Mouse (Mus musculus) thymus, adult 2 months (tissue): ENCODE data around the gene Msrb1. TPM values are rescaled to one million over a fixed set of nuclear protein-coding genes. Genes with fewer than 3 reads are reported as not detected.

Source experiments
- DNase-seq: peaks from one replicate; pipeline ENCODE4 v3.0.0; 2021
- H3K27ac ChIP-seq: fragments of 200-500 bp; 2 replicates; pipeline ENCODE4 v1.5.1; 2012; ENCODE audit warnings: low read length, control low read depth; ENCODE audit not compliant: control insufficient read depth, insufficient read depth
- H3K27me3 ChIP-seq: fragments of 200-500 bp; 2 replicates; pipeline ENCODE4 v1.6.1; 2012; ENCODE audit warnings: mild to moderate bottlenecking, low read length, moderate library complexity, mixed read lengths; ENCODE audit not compliant: control insufficient read depth, insufficient read depth
- H3K36me3 ChIP-seq: fragments of 200-500 bp; 2 replicates; pipeline ENCODE4 v1.6.1; 2012; ENCODE audit warnings: mild to moderate bottlenecking, low read length, moderate library complexity; ENCODE audit not compliant: control insufficient read depth, insufficient read depth
- H3K4me1 ChIP-seq: fragments of 200-500 bp; replicated peaks from 2 replicates; pipeline ENCODE4 v1.6.1; 2012; ENCODE audit warnings: low read length; ENCODE audit not compliant: control insufficient read depth, insufficient read depth
- H3K4me3 ChIP-seq: fragments of 200-500 bp; 2 replicates; pipeline ENCODE4 v1.5.1; 2012; ENCODE audit warnings: mild to moderate bottlenecking, low read length, control low read depth, moderate library complexity; ENCODE audit not compliant: control insufficient read depth, insufficient read depth
- CTCF ChIP-seq: fragments of 200-500 bp; IDR thresholded peaks from 2 replicates; pipeline ENCODE4 v1.5.1; 2012; ENCODE audit warnings: mild to moderate bottlenecking, control low read depth, low read length, moderate library complexity, borderline replicate concordance; ENCODE audit not compliant: control insufficient read depth, poor library complexity, insufficient read depth; ENCODE audit errors: extremely low read depth
- POLR2A ChIP-seq: fragments of 200-500 bp; IDR thresholded peaks from 2 replicates; pipeline ENCODE4 v1.6.1; 2012; ENCODE audit warnings: mild to moderate bottlenecking, low read length, control low read depth, moderate library complexity; ENCODE audit not compliant: control insufficient read depth, poor library complexity, insufficient read depth; ENCODE audit errors: extremely low read depth
- WGBS: fragments of 180-500 bp; shearing (Covaris S2); methylation state at CpG from one replicate; pipeline ENCODE4 v1.1.7; 2018; 5-methylcytosine and 5-hydroxymethylcytosine counted together
- polyA plus RNA-seq: library from polyadenylated mRNA; depleted of rRNA; stranded (reverse); fragments of >200 nt; gene quantifications from 2 replicates; pipeline ENCODE4 v1.2.3, GENCODE M21; 2012

The Msrb1 gene
- polyA plus RNA-seq, 1 experiment: 91.5 TPM

- Histone ChIP-seq H3K4me1 (peaks cover 15% of the 10 kb centered on the region), H3K27ac (no peak within 1 kb of the TSS), H3K4me3 (peak within 1 kb of the TSS; percentile 73), H3K27me3 (no peaks in the 10 kb centered on the region), H3K36me3 (peaks cover 14% of the 10 kb centered on the region)
- DNase-seq: peak; percentile 95
- TF ChIP-seq POLR2A: peak; percentile 81
- TF ChIP-seq CTCF: peak; percentile 97
- under 1% methylated on average over 30 of the region's 30 CpGs for WGBS
Measured at GRCm38 (mm10) chr17:24724184-24724583, 12.3 kb upstream of the Msrb1 start, which contains the start of gene Ndufb10. Gene Ndufb10 (minus strand): TSS chr17:24724478.

- 82% methylated on average over 3 of the region's 3 CpGs for whole genome bisulfite sequencing
- H3K36me3 ChIP-seq: peaks cover 14% of the 10 kb centered on the region
Measured at GRCm38 (mm10) chr17:24725637-24726390, 10.6 kb upstream of the Msrb1 start.

GRCm38 (mm10) chr17:24727618-24728017 is 8.8 kb upstream of the Msrb1 start, which contains the start of gene Rpl3l:
Gene Rpl3l (plus strand): TSS chr17:24727820.
- H3K27ac ChIP-seq: no peak within 1 kb of the TSS
- peaks cover 6% of the 10 kb centered on the region for H3K4me1 ChIP-seq
- no peaks in the 10 kb centered on the region; the same call in 1 of the 2 replicates for H3K36me3 ChIP-seq
- 93% methylated on average over 2 of the region's 2 CpGs for WGBS
- TF ChIP-seq CTCF (no peak), POLR2A (no peak)
- no peak for DNase-seq
- H3K27me3 ChIP-seq: no peaks in the 10 kb centered on the region
- H3K4me3 ChIP-seq: no peak within 1 kb of the TSS

More at GRCm38 (mm10) chr17:24725637-24726390, 10.6 kb upstream of the Msrb1 start:
- Histone ChIP-seq H3K27ac (no peak overlapping the region), H3K27me3 (no peaks in the 10 kb centered on the region), H3K4me3 (no peak overlapping the region), H3K4me1 (peaks cover 11% of the 10 kb centered on the region)
- no peak for DNase-seq
- no peak for TF ChIP-seq CTCF
- TF ChIP-seq POLR2A: no peak

GRCm38 (mm10) chr17:24728184-24728583 is 8.3 kb upstream of the Msrb1 start:
- TF ChIP-seq POLR2A (no peak), CTCF (no peak)
- WGBS: 84% methylated on average over 17 of the region's 17 CpGs
- no peak for DNase-seq
- Histone ChIP-seq H3K27ac (no peak overlapping the region), H3K4me3 (no peak overlapping the region), H3K36me3 (no peaks in the 10 kb centered on the region), H3K27me3 (no peaks in the 10 kb centered on the region), H3K4me1 (peaks cover 6% of the 10 kb centered on the region)

GRCm38 (mm10) chr17:24729067-24729466 is 7.4 kb upstream of the Msrb1 start:
- TF ChIP-seq CTCF (no peak), POLR2A (no peak)
- no peaks in the 10 kb centered on the region for H3K27me3 ChIP-seq
- no peaks in the 10 kb centered on the region for H3K36me3 ChIP-seq
- DNase-seq: no peak
- H3K4me1 ChIP-seq: no peaks in the 10 kb centered on the region
- 93% methylated on average over 6 of the region's 6 CpGs for WGBS
- no peak overlapping the region for H3K4me3 ChIP-seq
- no peak overlapping the region for H3K27ac ChIP-seq

GRCm38 (mm10) chr17:24730787-24731186 is 5.7 kb upstream of the Msrb1 start:
- WGBS: 83% methylated on average over 14 of the region's 14 CpGs
- no peak for DNase-seq
- no peaks in the 10 kb centered on the region for H3K36me3 ChIP-seq
- TF ChIP-seq CTCF (no peak), POLR2A (no peak)
- no peaks in the 10 kb centered on the region for H3K27me3 ChIP-seq
- no peak overlapping the region for H3K27ac ChIP-seq
- no peaks in the 10 kb centered on the region for H3K4me1 ChIP-seq
- H3K4me3 ChIP-seq: no peak overlapping the region

GRCm38 (mm10) chr17:24732233-24732935 is 4.1 kb upstream of the Msrb1 start:
- DNase-seq: no peak
- whole genome bisulfite sequencing: 91% methylated on average over 12 of the region's 12 CpGs
- no peak for TF ChIP-seq CTCF

More at GRCm38 (mm10) chr17:24732233-24732935, 4.1 kb upstream of the Msrb1 start:
- Histone ChIP-seq H3K27ac (no peak overlapping the region), H3K27me3 (no peaks in the 10 kb centered on the region), H3K36me3 (no peaks in the 10 kb centered on the region), H3K4me3 (no peak overlapping the region), H3K4me1 (peaks cover 11% of the 10 kb centered on the region)
